Mouse (Mus musculus) cortical plate, adult 2 months (tissue): ENCODE measurements around the gene Unc93b1.
"Not testable (repeated sequence)": the region's sequence is repeated elsewhere in the genome, so short reads cannot be mapped to it uniquely, and the experiment has no call there.

Experiments
- CTCF ChIP-seq: fragments of 200-500 bp; IDR thresholded peaks from 2 replicates; pipeline ENCODE4 v1.5.1; 2011; ENCODE audit warnings: mild to moderate bottlenecking, control low read depth, low read length; ENCODE audit not compliant: insufficient read depth; ENCODE audit errors: extremely low read depth
- POLR2A ChIP-seq: fragments of 200-500 bp; IDR thresholded peaks from 2 replicates; pipeline ENCODE4 v1.6.1; 2011; ENCODE audit warnings: mild to moderate bottlenecking, low read length, control low read depth; ENCODE audit not compliant: insufficient read depth; ENCODE audit errors: extremely low read depth

GRCm38 (mm10) chr19:3961805-3962204 is 26.8 kb downstream of the Unc93b1 start:
- TF ChIP-seq POLR2A, CTCF: not testable (repeated sequence)
